Mouse (Mus musculus) thymus, adult 2 months (tissue): ENCODE measurements around the gene Cmc2.

Experiments used
- CTCF ChIP-seq: fragments of 200-500 bp; IDR thresholded peaks from 2 replicates; pipeline ENCODE4 v1.5.1; 2012; ENCODE audit warnings: mild to moderate bottlenecking, control low read depth, low read length, moderate library complexity, borderline replicate concordance; ENCODE audit not compliant: control insufficient read depth, poor library complexity, insufficient read depth; ENCODE audit errors: extremely low read depth
- POLR2A ChIP-seq: fragments of 200-500 bp; IDR thresholded peaks from 2 replicates; pipeline ENCODE4 v1.6.1; 2012; ENCODE audit warnings: mild to moderate bottlenecking, low read length, control low read depth, moderate library complexity; ENCODE audit not compliant: control insufficient read depth, poor library complexity, insufficient read depth; ENCODE audit errors: extremely low read depth

DNA sequence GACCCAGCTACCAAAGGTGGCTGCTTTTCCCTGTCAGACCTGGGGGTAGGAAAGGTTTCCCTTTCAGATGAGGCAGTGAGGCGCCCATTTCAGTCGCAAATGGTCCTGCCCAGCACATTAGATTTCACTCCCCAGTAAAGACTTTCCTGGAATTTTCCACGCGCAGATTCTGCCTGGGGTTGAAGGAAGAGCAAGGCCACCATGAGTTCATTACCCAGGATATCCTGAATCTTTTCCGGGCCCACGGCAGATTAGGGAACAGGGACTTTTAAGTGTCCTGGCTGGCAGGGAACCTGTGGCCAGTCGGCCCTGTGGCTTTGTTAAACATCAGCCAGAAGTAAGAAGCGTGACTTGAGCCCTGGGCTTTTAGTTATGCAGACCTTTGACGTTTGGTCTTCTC, 53.9 kb downstream of the Cmc2 start:
- TF ChIP-seq POLR2A (no peak), CTCF (no peak)
